Mouse (Mus musculus): ENCODE measurements at regions not wholly inside any gene's neighbourhood (a gene's known extent, or its start where the extent isn't known, plus 50 kb on each side); places are given as distances from the start of the nearest gene placed in this dataset.
A peak's percentile ranks its signal among the peaks of the same experiment; 100 is the strongest.

GRCm38 (mm10) chr8:116269393-116269792 is 235.4 kb upstream of the Dynlrb2 start:
- no peak overlapping the region for H3K4me3 ChIP-seq (replicated peaks)
- no peaks in the 10 kb centered on the region for H3K36me3 ChIP-seq (replicated peaks; ENCODE audit: low read length)
- no peaks in the 10 kb centered on the region for H3K4me1 ChIP-seq
- H3K9me3 ChIP-seq: peaks cover 61% of the 10 kb centered on the region
- H3K27me3 ChIP-seq (replicated peaks): no peaks in the 10 kb centered on the region
- TF ChIP-seq FLI1 (IDR thresholded peaks at IDR 0.05; ENCODE audit: low read length) (no peak), GATA1 (IDR thresholded peaks at IDR 0.05; ENCODE audit: borderline replicate concordance, low read length) (no peak)

- Histone ChIP-seq H3K27me3 (replicated peaks) (no peaks in the 10 kb centered on the region), H3K4me1 (no peaks in the 10 kb centered on the region), H3K9me3 (peaks cover 59% of the 10 kb centered on the region), H3K36me3 (replicated peaks; ENCODE audit: low read length) (no peaks in the 10 kb centered on the region), H3K4me3 (replicated peaks) (no peak overlapping the region)
- TF ChIP-seq GATA1 (IDR thresholded peaks at IDR 0.05; ENCODE audit: borderline replicate concordance, low read length): no peak
- no peak for TF ChIP-seq FLI1 (IDR thresholded peaks at IDR 0.05; ENCODE audit: low read length)
These were observed 236.1 kb upstream of the Dynlrb2 start for GRCm38 (mm10) chr8:116268685-116269084.

- no peaks in the 10 kb centered on the region for H3K4me1 ChIP-seq
- peaks cover 59% of the 10 kb centered on the region for H3K9me3 ChIP-seq
- H3K36me3 ChIP-seq (replicated peaks; ENCODE audit: low read length): no peaks in the 10 kb centered on the region
- TF ChIP-seq GATA1 (IDR thresholded peaks at IDR 0.05; ENCODE audit: borderline replicate concordance, low read length) (no peak), FLI1 (IDR thresholded peaks at IDR 0.05; ENCODE audit: low read length) (no peak)
- H3K27me3 ChIP-seq (replicated peaks): no peaks in the 10 kb centered on the region
- peak overlapping the region; percentile 42 for H3K4me3 ChIP-seq (replicated peaks)
These were observed 236.6 kb upstream of the Dynlrb2 start for GRCm38 (mm10) chr8:116268161-116268560.

GRCm38 (mm10) chr8:116267021-116267420 is 237.8 kb upstream of the Dynlrb2 start:
- H3K4me3 ChIP-seq (replicated peaks): no peak overlapping the region
- H3K27me3 ChIP-seq (replicated peaks): no peaks in the 10 kb centered on the region
- TF ChIP-seq FLI1 (IDR thresholded peaks at IDR 0.05; ENCODE audit: low read length): no peak
- no peak for TF ChIP-seq GATA1 (IDR thresholded peaks at IDR 0.05; ENCODE audit: borderline replicate concordance, low read length)
- H3K36me3 ChIP-seq (replicated peaks; ENCODE audit: low read length): no peaks in the 10 kb centered on the region
- peaks cover 55% of the 10 kb centered on the region for H3K9me3 ChIP-seq
- H3K4me1 ChIP-seq: no peaks in the 10 kb centered on the region

- H3K36me3 ChIP-seq (replicated peaks; ENCODE audit: low read length): no peaks in the 10 kb centered on the region
- TF ChIP-seq GATA1 (IDR thresholded peaks at IDR 0.05; ENCODE audit: borderline replicate concordance, low read length) (no peak), FLI1 (IDR thresholded peaks at IDR 0.05; ENCODE audit: low read length) (no peak)
- H3K27me3 ChIP-seq (replicated peaks): no peaks in the 10 kb centered on the region
- H3K4me3 ChIP-seq (replicated peaks): no peak overlapping the region
- no peaks in the 10 kb centered on the region for H3K4me1 ChIP-seq
- H3K9me3 ChIP-seq: peaks cover 44% of the 10 kb centered on the region
These were observed 239.2 kb upstream of the Dynlrb2 start for GRCm38 (mm10) chr8:116265591-116265990.

- Histone ChIP-seq H3K4me1 (no peaks in the 10 kb centered on the region), H3K9me3 (peaks cover 31% of the 10 kb centered on the region), H3K27me3 (replicated peaks) (no peaks in the 10 kb centered on the region), H3K36me3 (replicated peaks; ENCODE audit: low read length) (no peaks in the 10 kb centered on the region), H3K4me3 (replicated peaks) (no peak overlapping the region)
- no peak for TF ChIP-seq GATA1 (IDR thresholded peaks at IDR 0.05; ENCODE audit: borderline replicate concordance, low read length)
- TF ChIP-seq FLI1 (IDR thresholded peaks at IDR 0.05; ENCODE audit: low read length): no peak
These were observed 240.7 kb upstream of the Dynlrb2 start for GRCm38 (mm10) chr8:116264078-116264477.

- Histone ChIP-seq H3K4me3 (replicated peaks) (no peak overlapping the region), H3K36me3 (replicated peaks; ENCODE audit: low read length) (no peaks in the 10 kb centered on the region), H3K27me3 (replicated peaks) (no peaks in the 10 kb centered on the region), H3K9me3 (peaks cover 14% of the 10 kb centered on the region), H3K4me1 (no peaks in the 10 kb centered on the region)
- TF ChIP-seq GATA1 (IDR thresholded peaks at IDR 0.05; ENCODE audit: borderline replicate concordance, low read length) (no peak), FLI1 (IDR thresholded peaks at IDR 0.05; ENCODE audit: low read length) (no peak)
These were observed 243.5 kb upstream of the Dynlrb2 start for GRCm38 (mm10) chr8:116261286-116261685.

- Histone ChIP-seq H3K27me3 (replicated peaks) (no peaks in the 10 kb centered on the region), H3K9me3 (peaks cover 19% of the 10 kb centered on the region), H3K4me3 (replicated peaks) (no peak overlapping the region), H3K4me1 (no peaks in the 10 kb centered on the region), H3K36me3 (replicated peaks; ENCODE audit: low read length) (no peaks in the 10 kb centered on the region)
- TF ChIP-seq FLI1 (IDR thresholded peaks at IDR 0.05; ENCODE audit: low read length): no peak
- no peak for TF ChIP-seq GATA1 (IDR thresholded peaks at IDR 0.05; ENCODE audit: borderline replicate concordance, low read length)
These were observed 249.4 kb upstream of the Dynlrb2 start for GRCm38 (mm10) chr8:116255398-116255797.

- Histone ChIP-seq H3K36me3 (replicated peaks; ENCODE audit: low read length) (no peaks in the 10 kb centered on the region), H3K9me3 (peaks cover 25% of the 10 kb centered on the region), H3K4me1 (no peaks in the 10 kb centered on the region), H3K27me3 (replicated peaks) (no peaks in the 10 kb centered on the region), H3K4me3 (replicated peaks) (no peak overlapping the region)
- TF ChIP-seq FLI1 (IDR thresholded peaks at IDR 0.05; ENCODE audit: low read length) (no peak), GATA1 (IDR thresholded peaks at IDR 0.05; ENCODE audit: borderline replicate concordance, low read length) (no peak)
These were observed 252.1 kb upstream of the Dynlrb2 start for GRCm38 (mm10) chr8:116252455-116253216.

GRCm38 (mm10) chr8:116248398-116248797 is 256.4 kb upstream of the Dynlrb2 start:
- Histone ChIP-seq H3K9me3 (peaks cover 16% of the 10 kb centered on the region), H3K27me3 (replicated peaks) (no peaks in the 10 kb centered on the region), H3K4me1 (no peaks in the 10 kb centered on the region), H3K4me3 (replicated peaks) (no peak overlapping the region), H3K36me3 (replicated peaks; ENCODE audit: low read length) (no peaks in the 10 kb centered on the region)
- TF ChIP-seq FLI1 (IDR thresholded peaks at IDR 0.05; ENCODE audit: low read length) (no peak), GATA1 (IDR thresholded peaks at IDR 0.05; ENCODE audit: borderline replicate concordance, low read length) (no peak)
